Mouse (Mus musculus): Measurements from ENCODE around the gene Gm21970. TPM values are rescaled to one million over a fixed set of nuclear protein-coding genes. Genes with fewer than 3 reads are reported as not detected.

The Gm21970 gene
- polyA plus RNA-seq, 1 experiment = not detected

DNA sequence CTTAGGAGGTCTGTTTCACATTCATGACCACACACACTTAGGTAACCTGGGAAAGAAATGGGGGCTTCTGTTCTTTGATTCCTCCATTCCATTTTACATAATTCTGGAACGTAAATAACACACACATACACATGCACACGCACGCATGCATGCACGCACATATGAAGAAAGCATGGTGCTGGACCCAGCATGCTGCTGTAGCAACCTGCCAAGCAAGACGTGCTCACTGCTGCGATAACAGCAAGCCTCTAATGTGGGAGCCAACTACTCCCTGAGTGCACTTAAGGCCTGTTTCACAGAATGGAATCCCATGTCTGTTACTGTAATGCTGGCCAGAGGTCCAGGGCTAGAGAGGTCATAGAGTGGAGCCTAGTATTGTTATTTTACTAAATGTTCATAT lies 38.3 kb upstream of the Gm21970 start:
- TF ChIP-seq POLR2A (IDR thresholded peaks at IDR 0.05; ENCODE audit: low read depth, low read length) = no peak
- no peak for TF ChIP-seq CTCF (IDR thresholded peaks at IDR 0.05; ENCODE audit: extremely low read depth, insufficient read length, insufficient replicate concordance, low read depth, low read length)
- 81% methylated on average over 6 of the region's 6 CpGs for whole genome bisulfite sequencing
- Histone ChIP-seq H3K36me3 (ENCODE audit: control insufficient read depth, insufficient read depth, low read length) (no peaks in the 10 kb centered on the region), H3K4me3 (ENCODE audit: low read depth, low read length) (no peak overlapping the region), H3K27ac (ENCODE audit: insufficient read depth, low read depth, low read length) (no peak overlapping the region), H3K4me1 (ENCODE audit: control insufficient read depth, insufficient read depth, insufficient read length, low read length) (no peaks in the 10 kb centered on the region; the same call in 1 of the 2 replicates), H3K27me3 (ENCODE audit: control insufficient read depth, insufficient read depth, low read length) (peaks cover 7% of the 10 kb centered on the region)

DNA sequence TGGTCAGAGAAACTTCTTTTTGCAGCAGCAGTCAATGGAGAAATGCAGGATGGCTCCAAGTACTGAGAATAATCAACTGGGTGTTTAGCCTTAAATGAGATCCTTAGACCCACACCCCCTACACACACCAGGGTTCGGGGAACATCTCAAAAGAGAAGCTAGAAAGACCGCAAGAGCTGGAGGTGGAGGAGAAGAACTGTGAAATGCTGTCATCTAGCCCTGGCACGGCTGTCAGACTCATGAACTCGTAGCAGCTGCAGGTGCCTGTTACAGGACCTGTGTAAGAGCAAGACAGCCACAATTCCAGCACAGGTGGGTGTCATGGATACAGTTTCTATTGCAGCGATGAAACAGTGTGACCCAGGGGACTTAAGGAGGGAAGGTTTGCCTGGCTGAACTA lies 37.9 kb upstream of the Gm21970 start:
- 74% methylated on average over 5 of the region's 5 CpGs for WGBS
- Histone ChIP-seq H3K4me3 (ENCODE audit: low read depth, low read length) (no peak overlapping the region), H3K4me1 (ENCODE audit: control insufficient read depth, insufficient read depth, insufficient read length, low read length) (no peaks in the 10 kb centered on the region; the same call in 1 of the 2 replicates), H3K36me3 (ENCODE audit: control insufficient read depth, insufficient read depth, low read length) (no peaks in the 10 kb centered on the region), H3K27me3 (ENCODE audit: control insufficient read depth, insufficient read depth, low read length) (peaks cover 7% of the 10 kb centered on the region), H3K27ac (ENCODE audit: insufficient read depth, low read depth, low read length) (no peak overlapping the region)
- TF ChIP-seq POLR2A (IDR thresholded peaks at IDR 0.05; ENCODE audit: low read depth, low read length) = no peak
- no peak for TF ChIP-seq CTCF (IDR thresholded peaks at IDR 0.05; ENCODE audit: extremely low read depth, insufficient read length, insufficient replicate concordance, low read depth, low read length)

- peaks cover 7% of the 10 kb centered on the region for H3K27me3 ChIP-seq (ENCODE audit: control insufficient read depth, insufficient read depth, low read length)
- TF ChIP-seq POLR2A (IDR thresholded peaks at IDR 0.05; ENCODE audit: low read depth, low read length) = no peak
- TF ChIP-seq CTCF (IDR thresholded peaks at IDR 0.05; ENCODE audit: extremely low read depth, insufficient read length, insufficient replicate concordance, low read depth, low read length) = no peak
- no peak overlapping the region for H3K4me3 ChIP-seq (ENCODE audit: low read depth, low read length)
- peak overlapping the region; percentile 49 for H3K27ac ChIP-seq (ENCODE audit: insufficient read depth, low read depth, low read length)
- no peaks in the 10 kb centered on the region for H3K36me3 ChIP-seq (ENCODE audit: control insufficient read depth, insufficient read depth, low read length)
- H3K4me1 ChIP-seq (ENCODE audit: control insufficient read depth, insufficient read depth, insufficient read length, low read length) = no peaks in the 10 kb centered on the region; the same call in 1 of the 2 replicates
- WGBS = 48% methylated on average over 4 of the region's 4 CpGs
These were observed 36.9 kb upstream of the Gm21970 start for GRCm38 (mm10) chr16:91354599-91354998.

DNA sequence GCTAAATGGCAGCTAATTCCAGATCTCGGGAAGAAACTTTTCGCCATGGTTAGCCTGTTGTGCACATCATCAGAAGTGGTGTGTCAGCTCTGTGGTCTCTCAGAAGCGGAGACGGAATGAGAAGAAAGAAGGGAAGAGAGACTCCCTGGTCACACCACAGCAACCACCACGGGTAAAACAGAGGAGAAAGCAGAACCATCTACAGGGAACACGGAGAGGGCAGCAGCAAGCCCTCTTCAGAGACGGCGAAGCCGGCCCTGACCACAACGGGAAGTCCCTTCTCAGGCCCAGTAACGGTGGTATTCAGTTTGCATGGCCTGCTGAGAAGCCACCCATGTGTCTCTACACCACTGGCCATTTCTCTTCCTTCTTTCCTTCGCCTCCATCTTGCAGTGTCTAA lies 36.4 kb upstream of the Gm21970 start:
- peaks cover 7% of the 10 kb centered on the region for H3K27me3 ChIP-seq (ENCODE audit: control insufficient read depth, insufficient read depth, low read length)
- H3K4me1 ChIP-seq (ENCODE audit: control insufficient read depth, insufficient read depth, insufficient read length, low read length) = no peaks in the 10 kb centered on the region; the same call in 1 of the 2 replicates
- no peak for TF ChIP-seq CTCF (IDR thresholded peaks at IDR 0.05; ENCODE audit: extremely low read depth, insufficient read length, insufficient replicate concordance, low read depth, low read length)
- no peak for TF ChIP-seq POLR2A (IDR thresholded peaks at IDR 0.05; ENCODE audit: low read depth, low read length)
- H3K36me3 ChIP-seq (ENCODE audit: control insufficient read depth, insufficient read depth, low read length) = no peaks in the 10 kb centered on the region
- H3K4me3 ChIP-seq (ENCODE audit: low read depth, low read length) = no peak overlapping the region
- 66% methylated on average over 12 of the region's 12 CpGs for WGBS
- peak overlapping the region; percentile 49 for H3K27ac ChIP-seq (ENCODE audit: insufficient read depth, low read depth, low read length)

GRCm38 (mm10) chr16:91356760-91357525 lies 34.6 kb upstream of the Gm21970 start:
- 68% methylated on average over 10 of the region's 10 CpGs for WGBS
- Histone ChIP-seq H3K27ac (ENCODE audit: insufficient read depth, low read depth, low read length) (no peak overlapping the region), H3K36me3 (ENCODE audit: control insufficient read depth, insufficient read depth, low read length) (no peaks in the 10 kb centered on the region), H3K27me3 (ENCODE audit: control insufficient read depth, insufficient read depth, low read length) (no peaks in the 10 kb centered on the region; the same call in 1 of the 2 replicates), H3K4me3 (ENCODE audit: low read depth, low read length) (no peak overlapping the region), H3K4me1 (ENCODE audit: control insufficient read depth, insufficient read depth, insufficient read length, low read length) (no peaks in the 10 kb centered on the region; the same call in 1 of the 2 replicates)
- TF ChIP-seq CTCF (IDR thresholded peaks at IDR 0.05; ENCODE audit: extremely low read depth, insufficient read length, insufficient replicate concordance, low read depth, low read length) = no peak
- no peak for TF ChIP-seq POLR2A (IDR thresholded peaks at IDR 0.05; ENCODE audit: low read depth, low read length)

GRCm38 (mm10) chr16:91357526-91357900 lies 34.0 kb upstream of the Gm21970 start:
- TF ChIP-seq CTCF (IDR thresholded peaks at IDR 0.05; ENCODE audit: extremely low read depth, insufficient read length, insufficient replicate concordance, low read depth, low read length) (no peak), POLR2A (IDR thresholded peaks at IDR 0.05; ENCODE audit: low read depth, low read length) (no peak)
- no peaks in the 10 kb centered on the region; the same call in 1 of the 2 replicates for H3K4me1 ChIP-seq (ENCODE audit: control insufficient read depth, insufficient read depth, insufficient read length, low read length)
- 34% methylated on average over 10 of the region's 10 CpGs for WGBS
- H3K27ac ChIP-seq (ENCODE audit: insufficient read depth, low read depth, low read length) = no peak overlapping the region
- H3K36me3 ChIP-seq (ENCODE audit: control insufficient read depth, insufficient read depth, low read length) = no peaks in the 10 kb centered on the region
- H3K27me3 ChIP-seq (ENCODE audit: control insufficient read depth, insufficient read depth, low read length) = no peaks in the 10 kb centered on the region
- H3K4me3 ChIP-seq (ENCODE audit: low read depth, low read length) = no peak overlapping the region

DNA sequence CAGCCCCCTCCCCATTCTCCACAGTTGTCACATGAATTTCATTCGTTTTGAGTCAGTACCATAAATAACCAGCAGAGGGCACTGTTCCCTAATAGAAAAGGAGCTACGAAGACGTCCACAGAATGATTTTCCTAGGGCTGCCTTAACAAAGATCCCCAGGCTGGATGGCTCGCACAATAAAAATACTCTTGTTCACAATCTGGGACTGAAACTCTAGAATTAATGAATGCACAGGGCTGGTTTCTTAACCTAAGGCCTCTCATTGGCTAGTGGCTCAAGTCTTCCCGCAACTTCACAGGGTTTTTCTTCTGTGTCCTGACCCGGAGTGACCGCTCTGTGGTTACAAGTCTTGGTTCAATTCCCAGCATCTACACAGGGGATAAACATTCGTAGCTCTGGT lies 33.0 kb upstream of the Gm21970 start:
- H3K4me3 ChIP-seq (ENCODE audit: low read depth, low read length) = no peak overlapping the region
- H3K27me3 ChIP-seq (ENCODE audit: control insufficient read depth, insufficient read depth, low read length) = no peaks in the 10 kb centered on the region
- H3K4me1 ChIP-seq (ENCODE audit: control insufficient read depth, insufficient read depth, insufficient read length, low read length) = no peaks in the 10 kb centered on the region; the same call in 1 of the 2 replicates
- 34% methylated on average over 8 of the region's 8 CpGs for WGBS
- no peak overlapping the region for H3K27ac ChIP-seq (ENCODE audit: insufficient read depth, low read depth, low read length)
- H3K36me3 ChIP-seq (ENCODE audit: control insufficient read depth, insufficient read depth, low read length) = no peaks in the 10 kb centered on the region
- TF ChIP-seq POLR2A (IDR thresholded peaks at IDR 0.05; ENCODE audit: low read depth, low read length) (no peak), CTCF (IDR thresholded peaks at IDR 0.05; ENCODE audit: extremely low read depth, insufficient read length, insufficient replicate concordance, low read depth, low read length) (no peak)
